Mouse (Mus musculus): Measurements from ENCODE around the gene Calhm2. TPM values are rescaled to one million over a fixed set of nuclear protein-coding genes. Genes with fewer than 3 reads are reported as not detected.

Calhm2 gene
- polyA plus RNA-seq, 1 experiment from 2014 or later: 2.8 TPM

DNA sequence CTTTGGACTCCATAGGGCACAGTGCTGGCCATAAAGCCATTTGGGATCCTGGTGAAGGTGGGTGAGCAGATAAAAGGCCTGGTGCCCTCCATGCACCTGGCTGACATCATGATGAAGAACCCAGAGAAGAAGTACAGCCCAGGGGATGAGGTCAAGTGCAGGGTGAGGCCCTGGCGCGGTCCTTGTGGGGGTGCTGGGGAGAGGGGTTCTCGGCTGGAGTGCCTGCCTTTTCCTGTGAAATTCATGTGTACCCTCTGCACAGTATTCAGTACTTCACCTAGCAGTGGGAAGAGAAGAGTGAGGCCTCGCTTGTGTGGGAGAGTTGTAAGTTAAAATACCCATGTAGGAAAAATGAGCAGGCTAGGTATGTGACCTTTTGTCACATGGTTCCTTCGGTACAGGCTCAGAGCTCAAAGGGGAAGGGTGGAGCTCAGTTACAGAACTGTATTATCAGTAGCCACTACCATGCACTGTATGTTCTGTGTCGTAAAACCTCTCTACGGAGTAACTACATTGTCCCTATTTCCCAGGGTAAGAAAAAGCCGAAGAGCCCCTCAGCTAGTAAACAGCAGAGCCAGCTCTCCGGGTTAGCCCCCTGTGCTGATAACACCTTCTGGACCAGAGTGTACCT, 33.3 kb downstream of the Calhm2 start:
- no peak overlapping the region for H3K27ac ChIP-seq (replicated peaks)
- no peaks in the 10 kb centered on the region for H3K4me1 ChIP-seq
- no peak for DNase-seq (ENCODE audit: low spot score)
- H3K4me3 ChIP-seq: no peak overlapping the region
- peaks cover 100% of the 10 kb centered on the region for H3K36me3 ChIP-seq (replicated peaks)
- no peaks in the 10 kb centered on the region for H3K9me3 ChIP-seq
- no peaks in the 10 kb centered on the region for H3K27me3 ChIP-seq (replicated peaks; ENCODE audit: low read depth, poor library complexity, severe bottlenecking)
- WGBS: 93% methylated on average over 9 of the region's 9 CpGs

DNA sequence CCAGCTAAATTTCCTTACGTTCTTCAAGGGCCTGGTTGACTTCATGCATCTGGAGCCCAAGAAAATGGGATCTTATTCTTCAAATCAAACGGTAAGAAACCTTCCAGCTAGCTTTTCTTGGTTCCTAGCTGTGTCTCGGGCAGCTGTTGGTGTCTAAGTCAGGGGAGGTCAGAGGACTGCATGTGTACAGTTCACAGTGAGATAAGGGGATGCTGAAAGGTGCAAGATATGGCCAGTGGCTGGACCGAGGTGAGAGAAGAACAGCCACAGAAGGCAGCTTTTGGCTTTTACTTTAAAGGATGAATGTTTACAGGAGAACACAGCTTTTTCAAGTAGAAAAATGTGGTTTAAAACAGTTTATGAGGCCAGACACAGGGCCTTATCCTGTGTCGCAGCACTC, 37.0 kb downstream of the Calhm2 start:
- no peaks in the 10 kb centered on the region for H3K27me3 ChIP-seq (replicated peaks; ENCODE audit: low read depth, poor library complexity, severe bottlenecking)
- WGBS: 89% methylated on average over 5 of the region's 5 CpGs
- no peaks in the 10 kb centered on the region for H3K4me1 ChIP-seq
- no peaks in the 10 kb centered on the region for H3K9me3 ChIP-seq
- no peak overlapping the region for H3K27ac ChIP-seq (replicated peaks)
- peaks cover 100% of the 10 kb centered on the region for H3K36me3 ChIP-seq (replicated peaks)
- no peak for DNase-seq (ENCODE audit: low spot score)
- H3K4me3 ChIP-seq: no peak overlapping the region

DNA sequence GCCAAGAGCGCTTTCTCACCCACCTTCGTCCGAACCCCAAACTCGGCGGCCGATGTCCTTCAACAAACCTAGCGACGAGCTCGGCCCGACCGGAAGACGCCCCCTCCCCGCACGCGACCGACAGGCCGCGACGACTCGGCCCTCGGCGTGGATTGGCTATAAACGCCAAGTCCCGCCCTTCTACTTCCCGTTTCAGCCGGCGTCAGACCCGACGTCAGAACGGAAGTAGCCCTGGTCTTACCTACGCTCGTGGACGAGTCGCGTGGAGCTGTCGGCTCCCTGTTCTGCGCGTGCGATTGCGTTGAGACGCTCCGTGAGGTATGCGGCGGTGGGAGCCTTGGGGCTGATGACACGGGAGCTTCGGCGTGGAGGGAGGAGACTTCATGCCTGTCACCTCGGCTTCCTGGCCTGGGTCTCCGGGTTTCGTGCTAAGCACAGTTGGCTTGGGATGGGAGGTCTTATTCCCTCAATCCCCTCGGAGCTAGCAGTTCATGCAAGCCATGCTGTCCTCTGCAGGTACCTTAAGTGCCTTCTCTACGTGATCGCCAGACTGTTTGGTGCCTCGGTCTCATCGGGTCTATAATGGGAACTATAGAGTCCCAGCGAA, 47.4 kb downstream of the Calhm2 start, which contains the start of the genes Usmg5 and Pdcd11:
Gene Usmg5, minus strand, starts transcription at position 98 of the 607 bp plus-strand sequence.
Gene Pdcd11, plus strand, starts transcription at position 219 of the 607 bp plus-strand sequence.
- Histone ChIP-seq H3K4me3 (peak within 1 kb of the TSS; percentile 87), H3K27ac (replicated peaks) (peak within 1 kb of the TSS; percentile 91), H3K27me3 (replicated peaks; ENCODE audit: low read depth, poor library complexity, severe bottlenecking) (no peaks in the 10 kb centered on the region), H3K9me3 (no peaks in the 10 kb centered on the region), H3K36me3 (replicated peaks) (peaks cover 58% of the 10 kb centered on the region), H3K4me1 (peaks cover 23% of the 10 kb centered on the region)
- DNase-seq (ENCODE audit: low spot score): peak; percentile 96
- under 1% methylated on average over 56 of the region's 56 CpGs for WGBS

DNA sequence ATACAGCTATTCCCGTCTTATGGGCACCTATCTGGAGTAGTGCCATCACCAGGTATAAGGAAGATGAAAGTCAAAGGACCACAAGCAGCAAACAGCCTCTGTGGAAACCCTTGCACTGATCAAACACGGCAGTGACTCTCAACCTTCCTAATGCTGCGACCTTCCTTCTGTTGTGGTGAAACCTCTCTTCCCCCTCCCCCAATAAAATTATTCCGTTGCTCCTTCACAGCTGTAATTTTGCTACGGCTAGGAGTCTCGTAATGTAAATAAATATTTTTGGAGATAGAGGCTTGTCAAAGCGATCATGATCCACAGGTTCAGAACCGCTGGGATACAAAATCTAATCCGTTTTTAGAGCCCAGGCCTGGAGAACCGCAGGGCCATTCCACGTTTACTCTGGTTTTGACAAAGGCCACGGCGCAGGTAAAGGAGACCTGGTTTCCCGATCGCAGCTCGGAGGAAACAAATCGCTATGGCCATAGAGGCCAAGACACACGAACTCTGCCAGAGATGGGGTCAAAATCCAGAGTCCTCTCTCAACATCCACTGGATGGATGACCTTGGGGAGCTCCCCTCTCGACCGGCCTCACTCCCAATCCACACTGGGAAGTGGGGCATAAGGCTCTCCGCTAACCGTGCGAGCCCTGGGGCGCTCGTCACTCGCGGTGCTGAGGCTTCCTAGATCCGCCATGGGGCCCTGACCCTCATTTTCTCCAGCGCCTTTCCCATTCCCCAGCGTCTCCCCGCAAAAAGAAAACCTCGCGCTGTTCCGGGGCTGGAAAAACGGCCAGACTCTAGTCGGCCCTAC, 48.2 kb downstream of the Calhm2 start:
- H3K36me3 ChIP-seq (replicated peaks): peaks cover 58% of the 10 kb centered on the region
- 3% methylated on average over 36 of the region's 36 CpGs for WGBS
- no peak for DNase-seq (ENCODE audit: low spot score)

DNA sequence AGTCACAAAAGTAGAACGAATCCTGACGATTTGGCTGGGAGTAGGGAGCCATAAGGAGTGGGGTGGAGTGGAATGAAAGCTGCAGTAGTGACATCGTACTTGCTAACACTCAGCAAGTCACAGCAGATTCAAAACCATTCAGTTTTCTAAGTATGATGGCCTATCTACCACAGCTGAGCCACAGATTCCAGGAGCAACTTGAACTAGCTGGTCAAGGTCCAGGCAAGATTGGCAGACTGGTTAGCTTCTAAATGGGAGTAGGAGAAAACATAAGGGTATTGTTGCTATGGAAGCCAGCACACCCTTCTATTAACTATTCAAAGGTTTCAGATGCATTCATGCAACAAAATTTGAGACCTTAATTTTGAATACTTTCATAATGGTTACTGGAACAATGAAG, 49.9 kb downstream of the Calhm2 start:
- DNase-seq (ENCODE audit: low spot score): no peak
- no peaks in the 10 kb centered on the region for H3K9me3 ChIP-seq
- H3K4me3 ChIP-seq: no peak overlapping the region
- no peak overlapping the region for H3K27ac ChIP-seq (replicated peaks)
- no peaks in the 10 kb centered on the region for H3K27me3 ChIP-seq (replicated peaks; ENCODE audit: low read depth, poor library complexity, severe bottlenecking)
- H3K4me1 ChIP-seq: peaks cover 23% of the 10 kb centered on the region
- WGBS: 87% methylated on average over 3 of the region's 3 CpGs
- H3K36me3 ChIP-seq (replicated peaks): peaks cover 58% of the 10 kb centered on the region

More for the DNA sequence above, 48.2 kb downstream of the Calhm2 start:
- no peaks in the 10 kb centered on the region for H3K9me3 ChIP-seq
- no peaks in the 10 kb centered on the region for H3K27me3 ChIP-seq (replicated peaks; ENCODE audit: low read depth, poor library complexity, severe bottlenecking)
- H3K4me3 ChIP-seq: peak overlapping the region; percentile 87
- peak overlapping the region; percentile 91 for H3K27ac ChIP-seq (replicated peaks)
- peaks cover 23% of the 10 kb centered on the region for H3K4me1 ChIP-seq

DNA sequence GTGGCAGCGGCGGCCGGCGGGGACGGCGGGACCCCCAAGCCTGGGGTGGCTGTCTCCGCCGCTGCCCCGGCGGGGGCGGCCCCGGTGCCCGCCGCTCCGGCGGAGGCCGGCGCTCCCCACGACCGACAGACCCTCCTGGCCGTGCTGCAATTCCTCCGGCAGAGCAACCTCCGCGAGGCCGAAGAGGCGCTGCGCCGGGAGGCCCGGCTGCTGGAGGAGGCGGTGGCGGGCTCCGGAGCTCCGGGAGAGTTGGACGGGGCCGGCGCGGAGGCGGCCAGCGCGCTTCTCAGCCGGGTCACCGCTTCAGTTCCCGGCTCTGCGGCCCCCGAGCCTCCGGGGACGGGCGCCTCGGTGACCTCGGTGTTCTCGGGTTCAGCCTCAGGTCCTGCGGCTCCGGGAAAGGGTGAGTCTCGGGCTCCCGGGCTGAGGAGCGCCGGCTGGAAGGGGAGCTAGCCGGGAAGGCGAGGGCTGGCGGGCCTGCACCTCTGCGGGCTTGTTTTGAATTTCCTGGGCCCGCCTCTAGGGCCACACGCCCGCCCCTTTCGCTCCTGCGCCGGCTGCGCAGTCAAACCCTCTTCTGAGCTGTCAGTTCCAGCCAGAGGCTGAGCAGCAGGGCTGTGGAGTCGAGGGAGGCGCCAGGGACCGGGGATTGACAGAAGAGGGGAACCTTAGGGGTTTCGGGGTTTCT, 70.0 kb downstream of the Calhm2 start:
- Histone ChIP-seq H3K27me3 (replicated peaks; ENCODE audit: low read depth, poor library complexity, severe bottlenecking) (no peaks in the 10 kb centered on the region), H3K9me3 (no peaks in the 10 kb centered on the region), H3K36me3 (replicated peaks) (peaks cover 26% of the 10 kb centered on the region), H3K27ac (replicated peaks) (peak overlapping the region; percentile 94), H3K4me3 (peak overlapping the region; percentile 100), H3K4me1 (peaks cover 12% of the 10 kb centered on the region)
- WGBS: under 1% methylated on average over 72 of the region's 72 CpGs
- peak; percentile 89 for DNase-seq (ENCODE audit: low spot score)

DNA sequence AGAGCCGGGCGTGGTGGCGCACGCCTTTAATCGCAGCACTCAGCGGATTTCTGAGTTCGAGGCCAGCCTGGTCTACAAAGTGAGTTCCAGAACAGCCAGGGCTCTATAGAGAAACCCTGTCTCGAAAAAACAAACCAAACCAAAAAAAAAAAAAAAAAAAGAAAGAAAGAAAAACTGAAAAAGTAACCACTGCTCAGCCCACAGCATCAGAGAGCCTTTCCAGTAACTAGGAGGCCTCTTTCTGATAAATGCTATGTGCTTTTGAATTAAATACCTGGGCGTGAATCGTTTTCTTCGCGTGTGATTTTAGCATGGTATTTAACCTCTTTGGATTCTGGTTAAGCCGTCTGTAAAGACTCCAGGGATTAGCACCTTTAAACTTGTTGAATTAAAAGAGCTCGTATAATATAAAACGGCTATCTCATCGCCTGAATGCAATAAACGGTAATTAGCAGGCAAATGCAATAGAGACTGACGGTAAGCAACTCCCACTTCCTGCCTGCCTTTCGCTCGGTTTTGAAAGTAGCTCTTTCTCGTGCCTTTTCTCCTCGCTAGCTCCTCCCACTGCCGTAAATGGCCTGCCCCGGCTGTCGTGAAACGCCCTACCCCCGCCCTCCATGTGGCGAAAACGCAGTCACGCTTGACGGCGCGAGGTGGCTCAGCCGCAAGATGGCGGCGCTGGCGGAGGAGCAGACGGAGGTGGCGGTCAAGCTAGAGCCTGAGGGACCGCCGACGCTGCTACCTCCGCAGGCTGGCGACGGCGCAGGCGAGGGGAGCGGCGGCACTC, 70.8 kb downstream of the Calhm2 start, which contains the start of gene Taf5:
Gene Taf5, plus strand, starts transcription at position 651 of the 787 bp plus-strand sequence.
- peaks cover 12% of the 10 kb centered on the region for H3K4me1 ChIP-seq
- peak; percentile 97 for DNase-seq (ENCODE audit: low spot score)
- peak within 1 kb of the TSS; percentile 94 for H3K27ac ChIP-seq (replicated peaks)
- peaks cover 18% of the 10 kb centered on the region for H3K36me3 ChIP-seq (replicated peaks)
- H3K27me3 ChIP-seq (replicated peaks; ENCODE audit: low read depth, poor library complexity, severe bottlenecking): no peaks in the 10 kb centered on the region
- 11% methylated on average over 49 of the region's 49 CpGs for WGBS
- no peaks in the 10 kb centered on the region for H3K9me3 ChIP-seq
- peak within 1 kb of the TSS; percentile 100 for H3K4me3 ChIP-seq

DNA sequence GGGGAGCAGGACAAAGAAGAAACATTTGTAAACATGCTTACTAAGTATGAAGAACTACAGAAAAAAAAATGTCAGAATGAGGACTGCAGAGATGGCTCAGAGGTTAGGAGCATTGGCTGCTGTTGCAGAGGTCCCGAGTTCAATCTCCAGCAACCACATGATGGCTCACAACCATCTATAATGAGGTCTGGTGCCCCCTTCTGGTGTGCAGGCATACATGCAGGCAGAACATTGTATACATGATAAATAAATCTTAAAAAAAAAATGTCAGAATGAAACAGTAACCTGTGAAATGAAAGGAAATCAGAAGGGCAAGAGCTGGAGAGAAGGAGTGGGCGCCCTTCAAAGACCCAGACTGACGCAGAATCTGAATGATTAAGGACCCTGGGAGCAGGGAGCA, 72.2 kb downstream of the Calhm2 start:
- H3K27me3 ChIP-seq (replicated peaks; ENCODE audit: low read depth, poor library complexity, severe bottlenecking): no peaks in the 10 kb centered on the region
- H3K27ac ChIP-seq (replicated peaks): no peak overlapping the region
- H3K9me3 ChIP-seq: no peaks in the 10 kb centered on the region
- H3K4me3 ChIP-seq: no peak overlapping the region
- H3K4me1 ChIP-seq: peaks cover 12% of the 10 kb centered on the region
- H3K36me3 ChIP-seq (replicated peaks): peaks cover 4% of the 10 kb centered on the region
- 92% methylated on average over 3 of the region's 3 CpGs for WGBS
- no peak for DNase-seq (ENCODE audit: low spot score)

DNA sequence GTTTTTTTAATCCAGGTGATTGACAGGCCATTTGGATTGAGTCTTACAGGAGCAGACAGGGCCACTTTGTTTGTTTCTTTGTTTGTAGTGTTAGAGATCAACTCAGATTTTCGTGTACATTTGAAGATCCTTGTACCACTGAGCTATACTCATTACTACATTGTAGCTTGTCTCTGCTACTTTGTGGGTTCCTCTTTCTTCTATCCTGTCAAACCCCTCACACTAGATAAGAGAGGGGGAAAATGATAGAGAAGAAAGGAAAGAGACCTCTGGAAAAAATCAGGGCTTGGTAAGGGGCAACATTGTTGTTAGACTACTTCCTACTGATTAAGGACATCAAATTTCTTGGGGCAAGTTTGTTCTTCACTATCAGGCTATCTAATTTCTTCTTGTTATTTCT, 80.4 kb downstream of the Calhm2 start:
- Histone ChIP-seq H3K27me3 (replicated peaks; ENCODE audit: low read depth, poor library complexity, severe bottlenecking) (no peaks in the 10 kb centered on the region), H3K4me1 (no peaks in the 10 kb centered on the region), H3K27ac (replicated peaks) (no peak overlapping the region), H3K9me3 (no peaks in the 10 kb centered on the region), H3K4me3 (no peak overlapping the region), H3K36me3 (replicated peaks) (no peaks in the 10 kb centered on the region)
- WGBS: 65% methylated on average over 1 of the region's 1 CpGs
- DNase-seq (ENCODE audit: low spot score): no peak
